Mouse (Mus musculus): ENCODE measurements around the gene Gm10392.

Gm10392 gene

DNA sequence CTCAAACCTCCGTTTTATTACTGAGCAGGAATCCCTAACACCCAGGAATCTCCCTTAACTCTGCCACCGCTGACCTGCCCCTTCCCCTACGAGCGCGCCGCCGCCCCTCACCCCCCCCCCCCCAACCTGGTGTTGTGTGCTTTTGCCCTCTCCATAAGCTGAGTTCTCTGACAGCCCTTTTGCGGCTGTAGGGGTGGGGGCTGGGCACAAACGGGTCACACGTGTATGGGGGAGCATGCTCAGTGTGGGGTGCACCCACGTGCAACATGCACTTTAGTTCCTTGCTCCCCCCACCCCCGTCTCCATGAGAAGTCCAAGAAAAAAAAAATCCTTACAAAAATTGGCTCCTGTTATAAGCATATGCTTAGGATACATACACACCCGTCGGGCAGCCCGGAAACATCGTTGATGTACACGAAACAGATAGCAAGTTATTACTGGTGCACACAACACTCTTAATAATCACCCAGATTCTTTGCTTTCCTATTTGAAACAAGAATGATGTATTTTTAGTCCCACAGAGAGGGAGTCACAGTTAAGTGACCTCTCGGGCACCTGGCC, 26.6 kb downstream of the Gm10392 start:
- DNase-seq: peak in 1 of 2 experiments; percentile 62

- peak; percentile 52 to 74 for DNase-seq
Observed at GRCm38 (mm10) chr11:77491502-77492291, 27.3 kb downstream of the Gm10392 start.

DNA sequence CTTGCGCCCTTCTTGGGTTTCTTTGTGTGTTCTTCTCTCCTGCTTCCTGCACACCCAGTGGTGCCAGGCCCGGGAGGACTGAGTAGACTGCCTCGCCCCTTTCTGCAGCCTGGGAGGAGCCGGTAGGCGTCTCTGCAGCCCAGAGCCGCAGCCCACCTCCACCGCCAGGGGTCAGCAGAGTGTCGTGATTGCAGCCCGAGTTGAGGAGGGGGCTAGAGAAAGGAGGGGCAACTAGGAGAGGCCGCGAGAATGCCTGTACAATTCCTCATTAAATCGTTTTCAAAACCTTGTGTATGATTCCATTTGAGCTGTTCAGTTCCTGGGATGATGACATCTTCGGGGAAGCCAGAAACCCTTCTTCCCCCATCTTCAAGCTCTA, 27.9 kb downstream of the Gm10392 start:
- DNase-seq: peak; percentile 92

GRCm38 (mm10) chr11:77490451-77490850, 28.5 kb downstream of the Gm10392 start:
- peak in 1 of 2 experiments; percentile 26 for DNase-seq

DNA sequence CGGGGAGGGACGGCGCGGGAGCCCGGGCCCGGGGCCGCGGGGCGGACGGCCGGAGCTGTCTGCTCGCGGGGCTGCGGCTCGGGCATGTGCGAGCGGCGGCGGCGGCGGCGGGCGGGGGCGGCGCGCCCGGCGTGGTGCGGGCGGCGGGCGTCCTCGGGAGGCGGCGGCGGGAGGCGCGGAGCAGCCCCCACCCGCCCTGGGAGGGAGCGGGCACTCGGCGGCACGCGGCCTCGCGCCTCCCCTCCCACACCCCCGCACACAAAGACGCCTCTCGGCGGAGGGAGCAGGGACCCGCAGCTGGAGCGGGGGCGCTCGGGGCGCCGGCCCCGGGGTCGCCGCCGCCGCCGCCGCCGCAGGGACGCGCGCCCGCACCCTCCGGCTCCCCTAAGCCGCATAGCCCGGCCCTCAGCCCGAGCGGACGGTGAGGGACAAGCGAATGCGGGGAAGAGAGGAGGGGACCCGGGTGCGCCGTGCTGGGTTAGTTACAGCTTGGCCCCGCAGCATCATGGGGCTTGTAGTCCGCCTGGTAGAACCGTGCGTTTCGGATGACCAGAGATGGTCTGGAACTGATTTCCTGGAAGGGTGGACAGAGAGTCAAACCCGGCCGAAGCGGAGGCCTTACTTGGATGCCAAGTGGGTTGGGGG, 29.3 kb downstream of the Gm10392 start, which contains the start of gene Ankrd13b:
Ankrd13b (minus strand) TSS at position 88 of the 645 bp plus-strand sequence.
- DNase-seq: peak; percentile 82 to 89

GRCm38 (mm10) chr11:77488771-77489581, 30.0 kb downstream of the Gm10392 start:
- DNase-seq: peak in 1 of 2 experiments; percentile 47

DNA sequence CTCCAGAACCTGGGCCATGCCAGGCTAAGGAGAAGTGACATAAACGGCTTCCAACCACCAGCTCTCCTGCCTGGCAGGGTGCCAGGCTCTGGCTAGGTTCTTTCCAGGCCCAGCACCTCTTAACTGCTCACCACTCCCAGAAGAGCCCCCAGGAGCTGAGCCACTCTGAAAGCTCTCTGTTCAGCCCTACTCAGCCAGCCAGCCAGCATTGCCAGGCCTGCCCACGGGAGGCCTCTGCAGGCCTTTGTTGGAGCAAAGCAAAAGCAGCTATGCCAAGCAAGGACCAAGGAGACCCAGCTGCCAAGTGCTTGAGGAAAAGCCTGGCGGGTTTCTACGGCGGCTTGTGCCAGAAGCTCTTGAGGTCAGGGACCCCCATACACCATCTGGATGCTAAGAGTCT, 32.2 kb downstream of the Gm10392 start:
- peak in 1 of 2 experiments; percentile 35 for DNase-seq

- peak in 1 of 2 experiments; percentile 27 for DNase-seq
Observed at GRCm38 (mm10) chr11:77485229-77485628, 33.8 kb downstream of the Gm10392 start.

GRCm38 (mm10) chr11:77483510-77484255, 35.3 kb downstream of the Gm10392 start:
- DNase-seq: no peak

- no peak for DNase-seq
Observed at GRCm38 (mm10) chr11:77483043-77483442, 36.0 kb downstream of the Gm10392 start.

- no peak for DNase-seq
Observed at GRCm38 (mm10) chr11:77476895-77477294, 42.1 kb downstream of the Gm10392 start.

- no peak for DNase-seq
Observed at GRCm38 (mm10) chr11:77476216-77476615, 42.8 kb downstream of the Gm10392 start.

GRCm38 (mm10) chr11:77472775-77473174, 46.2 kb downstream of the Gm10392 start:
- DNase-seq: no peak

DNA sequence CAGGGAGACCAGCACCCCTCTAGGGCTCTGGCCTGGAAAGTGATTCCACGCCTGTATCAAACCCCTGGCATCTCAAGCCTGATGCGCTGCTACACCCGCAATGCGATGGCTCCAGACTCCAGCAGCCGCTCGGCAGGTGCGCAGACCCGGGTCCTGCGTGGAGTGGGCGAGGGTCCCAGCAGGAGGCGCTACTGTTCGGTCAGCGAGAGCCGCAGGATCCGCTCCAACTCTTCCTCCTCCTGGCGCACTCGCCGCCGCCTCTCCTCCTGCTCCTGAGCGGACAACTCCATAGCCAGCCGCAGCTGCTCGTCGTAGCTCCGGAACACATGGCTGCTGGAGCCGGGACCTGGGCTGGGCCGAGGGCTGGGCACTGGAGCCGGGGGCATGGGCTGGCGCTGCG, 47.6 kb downstream of the Gm10392 start:
- DNase-seq: no peak

- no peak for DNase-seq
Observed at GRCm38 (mm10) chr11:77468397-77468796, 50.6 kb downstream of the Gm10392 start.

GRCm38 (mm10) chr11:77467784-77468183, 51.2 kb downstream of the Gm10392 start:
- DNase-seq: peak; percentile 82 to 87

DNA sequence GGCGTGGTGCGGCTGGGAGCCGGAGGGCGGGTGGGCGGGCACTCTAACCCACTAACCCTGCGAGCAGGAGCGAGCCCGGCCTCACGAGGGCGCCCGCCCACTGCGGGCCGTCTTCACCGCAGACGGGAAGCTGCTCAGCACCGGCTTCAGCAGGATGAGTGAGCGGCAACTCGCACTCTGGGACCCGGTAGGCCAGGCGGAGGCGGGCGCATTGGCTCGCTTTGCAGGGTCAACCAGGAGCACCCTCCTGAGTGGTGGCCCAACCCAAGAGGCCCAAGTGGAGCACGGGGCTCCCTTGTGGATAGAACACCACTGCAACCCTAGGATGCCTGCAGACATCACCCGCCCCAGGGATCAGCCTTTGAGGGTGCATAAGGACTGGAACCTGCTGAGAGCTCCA, 51.8 kb downstream of the Gm10392 start:
- DNase-seq: peak; percentile 84 to 90

Measured in kidney, postnatal 25 days (tissue).